Mouse (Mus musculus) limb, embryonic 11.5 days (tissue): Measurements from ENCODE around the gene Zswim4. TPM values are rescaled to one million over a fixed set of nuclear protein-coding genes. Genes with fewer than 3 reads are reported as not detected.

Experiments
- ATAC-seq: fragments of 200-750 bp; cut with Nextera tagmentation; 2 replicates; pipeline ENCODE4 v1.8.0; 2017; ENCODE audit warnings: low read depth; ENCODE audit not compliant: insufficient number of reproducible peaks, low FRiP score, low TSS enrichment
- DNase-seq: peaks from one replicate; pipeline ENCODE4 v3.0.0-alpha.2; 2015; ENCODE audit warnings: low spot score
- H3K27ac ChIP-seq: fragments of 300-500 bp; sonication (generic); replicated peaks from 2 replicates; pipeline ENCODE4 v1.5.1; 2014; ENCODE audit warnings: low read depth, mild to moderate bottlenecking, low read length
- H3K27me3 ChIP-seq: fragments of 300-500 bp; sonication (generic); 2 replicates; pipeline ENCODE4 v1.6.1; 2014; ENCODE audit warnings: mild to moderate bottlenecking, low read length, mixed read lengths; ENCODE audit not compliant: control insufficient read depth, insufficient read depth
- H3K36me3 ChIP-seq: fragments of 300-500 bp; sonication (generic); 2 replicates; pipeline ENCODE4 v1.6.1; 2014; ENCODE audit warnings: mild to moderate bottlenecking, low read length, moderate library complexity, mixed read lengths; ENCODE audit not compliant: control insufficient read depth, insufficient read depth
- H3K4me1 ChIP-seq: fragments of 300-500 bp; sonication (generic); 2 replicates; pipeline ENCODE4 v1.6.1; 2014; ENCODE audit warnings: low read length, mixed read lengths; ENCODE audit not compliant: control insufficient read depth, insufficient read depth
- H3K4me2 ChIP-seq: fragments of 300-500 bp; sonication (generic); 2 replicates; pipeline ENCODE4 v1.6.1; 2014; ENCODE audit warnings: low read depth, mild to moderate bottlenecking, moderate library complexity; ENCODE audit not compliant: severe bottlenecking
- H3K4me3 ChIP-seq: fragments of 300-500 bp; sonication (generic); 2 replicates; pipeline ENCODE4 v1.5.1; 2014; ENCODE audit warnings: low read depth, low read length
- H3K9ac ChIP-seq: fragments of 300-500 bp; sonication (generic); 2 replicates; pipeline ENCODE4 v1.6.1; 2014; ENCODE audit warnings: mild to moderate bottlenecking, low read length
- H3K9me3 ChIP-seq: fragments of 300-500 bp; sonication (generic); 2 replicates; pipeline ENCODE4 v1.6.1; 2016; ENCODE audit warnings: low read length; ENCODE audit not compliant: control insufficient read depth
- WGBS: fragments of 180-500 bp; shearing (Covaris S2); extraction: QIAGEN DNeasy Blood & Tissue Kit; methylation state at CpG from one replicate; pipeline ENCODE4 v1.1.7; 2014; 5-methylcytosine and 5-hydroxymethylcytosine counted together
- polyA plus RNA-seq: library from polyadenylated mRNA; unstranded; fragments of >200 nt; fragmentation: Nextera tagmentation; extraction: Ambion mirVana; gene quantifications from 2 replicates; pipeline ENCODE4 v1.2.1, GENCODE M21; 2014

Gene Zswim4
- polyA plus RNA-seq, 1 experiment from 2014 or later = 24.5 TPM

- H3K4me2 ChIP-seq = peak overlapping the region; percentile 62
- H3K27me3 ChIP-seq = no peaks in the 10 kb centered on the region
- H3K27ac ChIP-seq = 0 out of 2 replicates have a peak overlapping the region, but pooled peaks have one; percentile 49
- H3K4me1 ChIP-seq = peaks cover 10% of the 10 kb centered on the region; the same call in 1 of the 2 replicates
- WGBS = 24% methylated on average over 19 of the region's 19 CpGs
- no peaks in the 10 kb centered on the region for H3K9me3 ChIP-seq
- H3K4me3 ChIP-seq = peak overlapping the region; percentile 81
- no peak for ATAC-seq
- no peak for DNase-seq
- H3K36me3 ChIP-seq = peaks cover 5% of the 10 kb centered on the region; the same call in 1 of the 2 replicates
- H3K9ac ChIP-seq = peak overlapping the region; percentile 55
Measured at GRCm38 (mm10) chr8:84237542-84238229, 831 bp upstream of the Zswim4 start.

- Histone ChIP-seq H3K4me3 (peak overlapping the region; percentile 81), H3K9me3 (no peaks in the 10 kb centered on the region), H3K4me2 (peak overlapping the region; percentile 69), H3K4me1 (peaks cover 10% of the 10 kb centered on the region; the same call in 1 of the 2 replicates), H3K9ac (peak overlapping the region; percentile 92), H3K27ac (peak overlapping the region; percentile 56; the same call in 1 of the 2 replicates), H3K27me3 (no peaks in the 10 kb centered on the region), H3K36me3 (peaks cover 11% of the 10 kb centered on the region)
- WGBS = 0% methylated on average over 27 of the region's 30 CpGs
- peak; percentile 33 for ATAC-seq
- peak; percentile 34 for DNase-seq
Measured at GRCm38 (mm10) chr8:84236410-84236997, 351 bp downstream of the Zswim4 start.

GRCm38 (mm10) chr8:84235746-84236409 is 977 bp downstream of the Zswim4 start:
- Histone ChIP-seq H3K9me3 (no peaks in the 10 kb centered on the region), H3K4me3 (peak overlapping the region; percentile 81), H3K36me3 (peaks cover 11% of the 10 kb centered on the region), H3K4me2 (peak overlapping the region; percentile 69), H3K27me3 (no peaks in the 10 kb centered on the region), H3K4me1 (peaks cover 10% of the 10 kb centered on the region; the same call in 1 of the 2 replicates), H3K27ac (no peak overlapping the region), H3K9ac (peak overlapping the region; percentile 92)
- DNase-seq (no peak), ATAC-seq (no peak)
- WGBS = 31% methylated on average over 10 of the region's 10 CpGs

GRCm38 (mm10) chr8:84233055-84233454 is 3.8 kb downstream of the Zswim4 start:
- peaks cover 10% of the 10 kb centered on the region; the same call in 1 of the 2 replicates for H3K4me1 ChIP-seq
- ATAC-seq (no peak), DNase-seq (no peak)
- H3K9me3 ChIP-seq = no peaks in the 10 kb centered on the region
- H3K9ac ChIP-seq = no peak overlapping the region
- H3K4me2 ChIP-seq = no peak overlapping the region
- H3K36me3 ChIP-seq = peaks cover 24% of the 10 kb centered on the region
- H3K27me3 ChIP-seq = no peaks in the 10 kb centered on the region
- no peak overlapping the region for H3K27ac ChIP-seq
- 98% methylated on average over 2 of the region's 2 CpGs for WGBS
- H3K4me3 ChIP-seq = no peak overlapping the region

- peaks cover 34% of the 10 kb centered on the region for H3K36me3 ChIP-seq
- no peak for ATAC-seq
- no peak overlapping the region for H3K27ac ChIP-seq
- WGBS = 85% methylated on average over 17 of the region's 17 CpGs
- H3K9me3 ChIP-seq = no peaks in the 10 kb centered on the region
- no peak for DNase-seq
- no peak overlapping the region for H3K4me2 ChIP-seq
- H3K4me3 ChIP-seq = no peak overlapping the region
- H3K4me1 ChIP-seq = peaks cover 8% of the 10 kb centered on the region; the same call in 1 of the 2 replicates
- no peaks in the 10 kb centered on the region for H3K27me3 ChIP-seq
- no peak overlapping the region for H3K9ac ChIP-seq
Measured at GRCm38 (mm10) chr8:84230735-84231134, 6.1 kb downstream of the Zswim4 start.

GRCm38 (mm10) chr8:84223322-84224029 is 13.4 kb downstream of the Zswim4 start:
- Histone ChIP-seq H3K27me3 (no peaks in the 10 kb centered on the region), H3K4me2 (no peak overlapping the region), H3K9ac (no peak overlapping the region), H3K4me3 (no peak overlapping the region), H3K36me3 (peaks cover 37% of the 10 kb centered on the region), H3K9me3 (no peaks in the 10 kb centered on the region), H3K27ac (no peak overlapping the region), H3K4me1 (no peaks in the 10 kb centered on the region)
- ATAC-seq (no peak), DNase-seq (no peak)
- WGBS = 76% methylated on average over 21 of the region's 21 CpGs

GRCm38 (mm10) chr8:84222566-84223165 is 14.2 kb downstream of the Zswim4 start:
- no peak overlapping the region for H3K27ac ChIP-seq
- H3K27me3 ChIP-seq = no peaks in the 10 kb centered on the region
- H3K9ac ChIP-seq = no peak overlapping the region
- no peak overlapping the region for H3K4me2 ChIP-seq
- 92% methylated on average over 9 of the region's 9 CpGs for WGBS
- DNase-seq (no peak), ATAC-seq (no peak)
- H3K9me3 ChIP-seq = no peaks in the 10 kb centered on the region
- no peak overlapping the region for H3K4me3 ChIP-seq
- no peaks in the 10 kb centered on the region for H3K4me1 ChIP-seq
- H3K36me3 ChIP-seq = peaks cover 40% of the 10 kb centered on the region

- Histone ChIP-seq H3K36me3 (peaks cover 31% of the 10 kb centered on the region), H3K9me3 (no peaks in the 10 kb centered on the region), H3K4me3 (no peak overlapping the region), H3K9ac (no peak overlapping the region), H3K27ac (no peak overlapping the region), H3K27me3 (no peaks in the 10 kb centered on the region), H3K4me2 (no peak overlapping the region), H3K4me1 (no peaks in the 10 kb centered on the region)
- ATAC-seq = no peak
- no peak for DNase-seq
- WGBS = 90% methylated on average over 7 of the region's 7 CpGs
Measured at GRCm38 (mm10) chr8:84220105-84220504, 16.8 kb downstream of the Zswim4 start.
